Mouse (Mus musculus) cerebellum, adult 18-20 months (tissue): ENCODE measurements around the gene Usp3.
A peak's percentile ranks its signal among the peaks of the same experiment; 100 is the strongest.

Experiments used
- DNase-seq, 2 experiments: peaks; one replicate each; pipeline ENCODE4 v3.0.0; 2021

Usp3 gene

GRCm38 (mm10) chr9:66592708-66593612, at the start of gene Usp3:
Usp3 (minus strand) TSS chr9:66593142.
- peak; percentile 89 to 98 for DNase-seq

- no peak for DNase-seq
These were observed 47.5 kb upstream of the Usp3 start for GRCm38 (mm10) chr9:66640491-66640890.

- DNase-seq, result no peak
These were observed 46.7 kb upstream of the Usp3 start for GRCm38 (mm10) chr9:66639626-66640025.

GRCm38 (mm10) chr9:66632441-66632840, 39.5 kb upstream of the Usp3 start:
- no peak for DNase-seq

- DNase-seq, result no peak
These were observed 38.0 kb upstream of the Usp3 start for GRCm38 (mm10) chr9:66630931-66631330.

GRCm38 (mm10) chr9:66626661-66627060, 33.7 kb upstream of the Usp3 start:
- DNase-seq, result no peak

GRCm38 (mm10) chr9:66625974-66626530, 33.1 kb upstream of the Usp3 start:
- DNase-seq, result no peak

GRCm38 (mm10) chr9:66624873-66625272, 31.9 kb upstream of the Usp3 start:
- no peak for DNase-seq

GRCm38 (mm10) chr9:66623627-66624026, 30.7 kb upstream of the Usp3 start:
- no peak for DNase-seq

- no peak for DNase-seq
These were observed 27.6 kb upstream of the Usp3 start for GRCm38 (mm10) chr9:66620581-66620981.

GRCm38 (mm10) chr9:66620055-66620454, 27.1 kb upstream of the Usp3 start:
- DNase-seq, result no peak

GRCm38 (mm10) chr9:66617812-66618211, 24.9 kb upstream of the Usp3 start:
- no peak for DNase-seq

- no peak for DNase-seq
These were observed 23.9 kb upstream of the Usp3 start for GRCm38 (mm10) chr9:66616858-66617257.

GRCm38 (mm10) chr9:66615141-66615540, 22.2 kb upstream of the Usp3 start:
- no peak for DNase-seq

GRCm38 (mm10) chr9:66614547-66614946, 21.6 kb upstream of the Usp3 start:
- no peak for DNase-seq

GRCm38 (mm10) chr9:66613667-66614066, 20.7 kb upstream of the Usp3 start:
- no peak for DNase-seq

GRCm38 (mm10) chr9:66611478-66612093, 18.6 kb upstream of the Usp3 start:
- DNase-seq, result peak; percentile 95 to 96

- no peak for DNase-seq
These were observed 15.9 kb upstream of the Usp3 start for GRCm38 (mm10) chr9:66608817-66609345.

- peak in 1 of 2 experiments; percentile 41 for DNase-seq
These were observed 13.9 kb upstream of the Usp3 start for GRCm38 (mm10) chr9:66606851-66607250.

- peak; percentile 64 to 75 for DNase-seq
These were observed 13.2 kb upstream of the Usp3 start for GRCm38 (mm10) chr9:66605876-66606750.

- no peak for DNase-seq
These were observed 11.6 kb upstream of the Usp3 start for GRCm38 (mm10) chr9:66604349-66605206.

- DNase-seq, result no peak
These were observed 11.0 kb upstream of the Usp3 start for GRCm38 (mm10) chr9:66603907-66604306.
